11 mouse cellular contexts compared by ENCODE assay signal in the genomic region with DNA sequence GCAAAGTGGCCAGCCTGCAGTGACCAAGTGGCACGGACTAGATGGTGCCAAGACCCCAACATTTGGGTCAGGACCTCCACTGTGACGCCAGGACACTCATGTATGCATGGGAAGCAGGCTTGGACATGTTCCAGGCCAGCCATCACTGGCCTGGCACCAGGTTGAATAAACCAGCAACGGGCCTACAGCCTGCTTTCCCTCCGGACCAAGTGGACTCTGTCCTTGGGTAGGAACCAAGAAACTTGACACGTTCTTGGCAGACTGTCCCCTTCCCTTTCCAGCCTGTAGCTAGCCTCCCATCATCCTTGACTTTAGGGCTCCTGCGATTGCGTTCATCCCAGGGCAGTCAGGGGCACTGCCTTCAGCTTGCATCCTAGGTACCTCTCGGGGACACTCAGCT. TPM values are rescaled to one million over a fixed set of nuclear protein-coding genes. Genes with fewer than 3 reads are reported as not detected.
A peak's percentile ranks its signal among the peaks of the same experiment; 100 is the strongest.
DNase-seq lines count a peak whose midpoint lies in the region; ATAC-seq and TF ChIP-seq lines count a peak whose summit lies in the region.
"Had no signal": no experiment of that assay in that cellular context is flagged by ENCODE, and none has a peak within 500 bp of the region (broad histone marks: within the 10 kb centered on the region; RNA-seq: fewer than 3 reads in every experiment).

No protein-coding gene starts in this region.

- H3K4me2 ChIP-seq in liver, postnatal 0 days (ENCODE audit: low read depth, low read length), result no peak overlapping the region
- H3K4me2 ChIP-seq: neural tube, embryonic 12.5 days had no signal

- H3K9me3 ChIP-seq in liver, postnatal 0 days (ENCODE audit: low read length), result no peaks in the 10 kb centered on the region
- H3K9me3 ChIP-seq in embryonic facial prominence, embryonic 10.5 days, result no peaks in the 10 kb centered on the region
- H3K9me3 ChIP-seq: neural tube, embryonic 12.5 days had no signal

- no peaks in the 10 kb centered on the region for H3K27me3 ChIP-seq in liver, adult 2 months (ENCODE audit: control insufficient read depth, insufficient read depth, low read length)
- no peaks in the 10 kb centered on the region for H3K27me3 ChIP-seq in liver, postnatal 0 days (ENCODE audit: insufficient read depth, low read length)
- H3K27me3 ChIP-seq in embryonic facial prominence, embryonic 10.5 days (replicated peaks; ENCODE audit: low read depth, poor library complexity, severe bottlenecking), result no peaks in the 10 kb centered on the region
- H3K27me3 ChIP-seq in kidney, adult 2 months (replicated peaks; ENCODE audit: control insufficient read depth, insufficient read depth, low read length), result no peaks in the 10 kb centered on the region
- H3K27me3 ChIP-seq: neural tube, embryonic 12.5 days had no signal

- ATAC-seq in liver, postnatal 0 days, result no peak

- no peaks in the 10 kb centered on the region for H3K79me2 ChIP-seq in liver, adult 2 months (ENCODE audit: control insufficient read depth, insufficient read depth, low read length)

- 0 out of 2 replicates have a peak overlapping the region, but pooled peaks have one; percentile 1 for H3K9ac ChIP-seq in liver, adult 2 months (ENCODE audit: low read depth, low read length)
- no peak overlapping the region for H3K9ac ChIP-seq in liver, postnatal 0 days (replicated peaks)
- H3K9ac ChIP-seq: neural tube, embryonic 12.5 days had no signal

- H3K4me3 ChIP-seq in liver, adult 2 months (ENCODE audit: insufficient read depth, low read depth, low read length), result no peak overlapping the region
- H3K4me3 ChIP-seq in liver, postnatal 0 days (ENCODE audit: low read depth, low read length), result no peak overlapping the region
- no peak overlapping the region for H3K4me3 ChIP-seq in embryonic facial prominence, embryonic 10.5 days
- no peak overlapping the region for H3K4me3 ChIP-seq in kidney, adult 2 months (ENCODE audit: insufficient read depth, low read depth, low read length)
- H3K4me3 ChIP-seq: neural tube, embryonic 12.5 days had no signal

- 13% methylated on average over 8 of the region's 8 CpGs for WGBS in liver, adult 2 months
- WGBS in liver, postnatal 0 days (ENCODE audit: insufficient replicate concordance), result 81% methylated on average over 8 of the region's 8 CpGs
- 89% methylated on average over 8 of the region's 8 CpGs for WGBS in embryonic facial prominence, embryonic 10.5 days
- 20% methylated on average over 8 of the region's 8 CpGs for WGBS in kidney, adult 2 months

- H3K4me1 ChIP-seq in liver, adult 2 months (ENCODE audit: control insufficient read depth, insufficient read depth, low read length), result peaks cover 14% of the 10 kb centered on the region
- H3K4me1 ChIP-seq in liver, postnatal 0 days (ENCODE audit: insufficient read depth), result peaks cover 6% of the 10 kb centered on the region; the same call in 1 of the 2 replicates
- peaks cover 36% of the 10 kb centered on the region for H3K4me1 ChIP-seq in embryonic facial prominence, embryonic 10.5 days
- peaks cover 21% of the 10 kb centered on the region for H3K4me1 ChIP-seq in kidney, adult 2 months (ENCODE audit: control insufficient read depth, insufficient read depth, low read length)

- peak; percentile 94 for DNase-seq in liver, adult 2 months (ENCODE audit: extremely low read depth, low read depth, low spot score)
- DNase-seq in liver, postnatal 0 days, result no peak
- no peak for DNase-seq in embryonic facial prominence, embryonic 10.5 days (ENCODE audit: low spot score)
- peak; percentile 91 for DNase-seq in kidney, adult 2 months
- DNase-seq in ovary, postnatal 36 days (ENCODE audit: low spot score), result peak; percentile 53
- DNase-seq in right cerebral cortex, adult 18-20 months, result no peak
- no peak for DNase-seq in left cerebral cortex, postnatal 10 days (ENCODE audit: extremely low spot score in 1 of 2, low spot score in 2 of 2)
- DNase-seq in layer of hippocampus, adult 8-10 months (ENCODE audit: low spot score in 2 of 2), result no peak

- intact Hi-C loops in left cerebral cortex, postnatal 10 days (cut with DNase I), result no loop called here

- no peak for TF ChIP-seq CTCF in liver, adult 2 months (IDR thresholded peaks at IDR 0.05; ENCODE audit: low read depth, low read length)
- TF ChIP-seq CTCF in liver, postnatal 0 days (IDR thresholded peaks at IDR 0.05; ENCODE audit: low read depth), result no peak
- TF ChIP-seq CTCF in kidney, adult 2 months (conservative IDR thresholded peaks at IDR 0.05; ENCODE audit: insufficient read depth, insufficient read length, low read depth, low read length), result no peak

- TF ChIP-seq EP300 in liver, postnatal 0 days (IDR thresholded peaks at IDR 0.05; ENCODE audit: low read depth), result no peak

- H3K27ac ChIP-seq in liver, adult 2 months (replicated peaks; ENCODE audit: insufficient read depth, low read depth, low read length), result peak overlapping the region; percentile 30
- no peak overlapping the region for H3K27ac ChIP-seq in liver, postnatal 0 days (ENCODE audit: low read depth)
- H3K27ac ChIP-seq in embryonic facial prominence, embryonic 10.5 days (replicated peaks), result peak overlapping the region; percentile 55; the same call in 1 of the 2 replicates
- peak overlapping the region; percentile 45; the same call in 1 of the 2 replicates for H3K27ac ChIP-seq in kidney, adult 2 months (ENCODE audit: insufficient read depth, low read depth, low read length)
- H3K27ac ChIP-seq: neural tube, embryonic 12.5 days had no signal

- no peak for TF ChIP-seq POLR2A in liver, adult 2 months (IDR thresholded peaks at IDR 0.05; ENCODE audit: extremely low read depth, insufficient read depth, low read length)
- no peak for TF ChIP-seq POLR2A in kidney, adult 2 months (IDR thresholded peaks at IDR 0.05; ENCODE audit: low read depth, low read length)

- H3K36me3 ChIP-seq in liver, adult 2 months (ENCODE audit: control insufficient read depth, insufficient read depth, low read length), result no peaks in the 10 kb centered on the region
- no peaks in the 10 kb centered on the region for H3K36me3 ChIP-seq in liver, postnatal 0 days (replicated peaks; ENCODE audit: insufficient read depth, low read length)
- 0 out of 2 replicates have a peak, but pooled peaks cover 4% of the 10 kb centered on the region for H3K36me3 ChIP-seq in embryonic facial prominence, embryonic 10.5 days (replicated peaks)
- no peaks in the 10 kb centered on the region for H3K36me3 ChIP-seq in kidney, adult 2 months (ENCODE audit: control insufficient read depth, insufficient read depth, low read length)
- H3K36me3 ChIP-seq: neural tube, embryonic 12.5 days had no signal

RNA-seq across cellular contexts. Expression of a gene that starts 11.2 kb away (rescaled TPM):
- 26.6 and 36.6 TPM in 2 replicates for total RNA-seq in liver, adult 2 months (2014; rRNA removed)
- 111 and 120 TPM in 2 replicates for polyA plus RNA-seq in liver, adult 2 months (2012; rRNA removed)
- 19.6 and 38.4 TPM in 2 replicates for polyA plus RNA-seq in liver, postnatal 0 days (2015; fragmentation: Nextera tagmentation; extraction: Ambion mirVana)
- 58.7 and 61.7 TPM in 2 replicates for polyA plus RNA-seq in embryonic facial prominence, embryonic 10.5 days (2016; fragmentation: Nextera tagmentation; extraction: Ambion mirVana)
- polyA plus RNA-seq in kidney, adult 2 months (2012; rRNA removed), result 158 and 201 TPM in 2 replicates
- total RNA-seq in left cerebral cortex, postnatal 10 days (2021), result 100 to 1,000 TPM; 147 to 149 TPM
- 100 to 1,000 TPM; 149 to 190 (median 160) TPM for total RNA-seq in layer of hippocampus, adult 8-10 months (2022)

RNA-seq across cellular contexts. Expression of a gene that starts 14.5 kb away (rescaled TPM):
- total RNA-seq in liver, adult 2 months (2014; rRNA removed), result 30.8 and 35.4 TPM in 2 replicates
- 35.4 and 51.8 TPM in 2 replicates for polyA plus RNA-seq in liver, adult 2 months (2012; rRNA removed)
- 98.5 and 103 TPM in 2 replicates for polyA plus RNA-seq in liver, postnatal 0 days (2015; fragmentation: Nextera tagmentation; extraction: Ambion mirVana)
- 347 and 351 TPM in 2 replicates for polyA plus RNA-seq in embryonic facial prominence, embryonic 10.5 days (2016; fragmentation: Nextera tagmentation; extraction: Ambion mirVana)
- 106 and 120 TPM in 2 replicates for polyA plus RNA-seq in kidney, adult 2 months (2012; rRNA removed)
- 10 to 100 TPM; 68.2 to 80.4 TPM for total RNA-seq in left cerebral cortex, postnatal 10 days (2021)
- 10 to 100 TPM; 57.1 to 66.2 (median 64.1) TPM for total RNA-seq in layer of hippocampus, adult 8-10 months (2022)

RNA-seq across cellular contexts. Expression of a gene that starts 15.7 kb away (rescaled TPM):
- total RNA-seq in liver, adult 2 months (2014; rRNA removed), result not detected in 2 replicates
- not detected in 2 replicates for polyA plus RNA-seq in liver, adult 2 months (2012; rRNA removed)
- polyA plus RNA-seq in liver, postnatal 0 days (2015; fragmentation: Nextera tagmentation; extraction: Ambion mirVana), result 0.02 TPM in 1 of 2 replicates, not detected in the other
- polyA plus RNA-seq in embryonic facial prominence, embryonic 10.5 days (2016; fragmentation: Nextera tagmentation; extraction: Ambion mirVana), result 0.05 TPM in 1 of 2 replicates, not detected in the other
- polyA plus RNA-seq in kidney, adult 2 months (2012; rRNA removed), result 0.03 and 0.12 TPM in 2 replicates
- total RNA-seq in left cerebral cortex, postnatal 10 days (2021), result under 1 TPM in 1 of 2 experiments, not detected in 1; 0.19 TPM
- under 1 TPM in 2 of 4 experiments, not detected in 2; 0.14 to 0.16 TPM for total RNA-seq in layer of hippocampus, adult 8-10 months (2022)
- total RNA-seq: gastrocnemius, postnatal 4 days had no signal

RNA-seq across cellular contexts. Expression of a gene that starts 27.4 kb away (rescaled TPM):
- total RNA-seq in liver, adult 2 months (2014; rRNA removed), result 39.1 and 42.6 TPM in 2 replicates
- 91.3 and 117 TPM in 2 replicates for polyA plus RNA-seq in liver, adult 2 months (2012; rRNA removed)
- polyA plus RNA-seq in liver, postnatal 0 days (2015; fragmentation: Nextera tagmentation; extraction: Ambion mirVana), result 31.0 and 32.2 TPM in 2 replicates
- polyA plus RNA-seq in embryonic facial prominence, embryonic 10.5 days (2016; fragmentation: Nextera tagmentation; extraction: Ambion mirVana), result 51.8 and 52.7 TPM in 2 replicates
- polyA plus RNA-seq in kidney, adult 2 months (2012; rRNA removed), result 296 TPM in 2 replicates
- 10 to 100 TPM; 11.5 to 15.9 TPM for total RNA-seq in left cerebral cortex, postnatal 10 days (2021)
- total RNA-seq in layer of hippocampus, adult 8-10 months (2022), result 10 to 100 TPM; 19.8 to 34.7 (median 23.3) TPM

RNA-seq across cellular contexts. Expression of a gene that starts 30.8 kb away (rescaled TPM):
- 0.28 and 0.54 TPM in 2 replicates for total RNA-seq in liver, adult 2 months (2014; rRNA removed)
- polyA plus RNA-seq in liver, adult 2 months (2012; rRNA removed), result 0.11 and 1.0 TPM in 2 replicates
- 0.22 and 0.25 TPM in 2 replicates for polyA plus RNA-seq in liver, postnatal 0 days (2015; fragmentation: Nextera tagmentation; extraction: Ambion mirVana)
- not detected in 2 replicates for polyA plus RNA-seq in embryonic facial prominence, embryonic 10.5 days (2016; fragmentation: Nextera tagmentation; extraction: Ambion mirVana)
- 0.61 and 0.99 TPM in 2 replicates for polyA plus RNA-seq in kidney, adult 2 months (2012; rRNA removed)
- total RNA-seq in left cerebral cortex, postnatal 10 days (2021), result not detected
- not detected for total RNA-seq in layer of hippocampus, adult 8-10 months (2022)
- total RNA-seq: gastrocnemius, postnatal 4 days had no signal
- polyA plus RNA-seq: limb, embryonic 14.5 days; neural tube, embryonic 12.5 days had no signal

Comparison
In these comparisons a context has a peak if more than half of its experiments do, and no peak if none do; other contexts are left out.
1. DNase-seq: peak in liver, adult 2 months (single experiment), kidney, adult 2 months (single experiment) and ovary, postnatal 36 days (single experiment); none in liver, postnatal 0 days (single experiment), embryonic facial prominence, embryonic 10.5 days (single experiment), right cerebral cortex, adult 18-20 months (single experiment), left cerebral cortex, postnatal 10 days (0 of 2) and layer of hippocampus, adult 8-10 months (0 of 2).